Mouse (Mus musculus): ENCODE data around the gene 2310033P09Rik. TPM values are rescaled to one million over a fixed set of nuclear protein-coding genes. Genes with fewer than 3 reads are reported as not detected.

The 2310033P09Rik gene
- 10 to 100 TPM; 17.5 to 18.7 TPM for polyA plus RNA-seq (2017; shearing (Covaris generic))

GRCm38 (mm10) chr11:59208153-59208831 lies at the start of gene 2310033P09Rik:
2310033P09Rik (plus strand) TSS chr11:59208321.
- peak; percentile 73 for ATAC-seq

DNA sequence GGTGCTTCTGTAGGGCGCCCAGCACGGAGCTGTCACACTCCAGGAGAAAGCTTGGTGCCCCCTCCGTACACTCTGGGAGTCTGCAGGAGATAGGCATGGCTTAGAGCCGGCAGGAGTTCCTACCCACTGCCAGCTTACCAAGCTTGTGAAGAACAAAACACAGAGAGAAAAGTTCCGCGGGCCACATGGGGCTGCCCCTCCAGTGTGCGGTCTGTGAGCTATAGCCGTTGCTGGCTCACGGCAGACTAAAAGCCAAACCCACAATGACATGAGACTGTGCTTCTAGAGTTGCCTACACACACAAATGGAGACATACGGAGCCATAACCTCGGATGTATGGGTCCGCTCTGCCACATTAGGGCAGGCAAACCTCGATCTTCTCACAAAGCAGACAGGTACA lies 49.0 kb upstream of the 2310033P09Rik start:
- no peak for ATAC-seq

GRCm38 (mm10) chr11:59159558-59159957 lies 48.6 kb upstream of the 2310033P09Rik start:
- no peak for ATAC-seq

GRCm38 (mm10) chr11:59161398-59161797 lies 46.7 kb upstream of the 2310033P09Rik start:
- ATAC-seq = no peak

- peak; percentile 4 for ATAC-seq
Observed at GRCm38 (mm10) chr11:59162443-59163254, 45.5 kb upstream of the 2310033P09Rik start.

DNA sequence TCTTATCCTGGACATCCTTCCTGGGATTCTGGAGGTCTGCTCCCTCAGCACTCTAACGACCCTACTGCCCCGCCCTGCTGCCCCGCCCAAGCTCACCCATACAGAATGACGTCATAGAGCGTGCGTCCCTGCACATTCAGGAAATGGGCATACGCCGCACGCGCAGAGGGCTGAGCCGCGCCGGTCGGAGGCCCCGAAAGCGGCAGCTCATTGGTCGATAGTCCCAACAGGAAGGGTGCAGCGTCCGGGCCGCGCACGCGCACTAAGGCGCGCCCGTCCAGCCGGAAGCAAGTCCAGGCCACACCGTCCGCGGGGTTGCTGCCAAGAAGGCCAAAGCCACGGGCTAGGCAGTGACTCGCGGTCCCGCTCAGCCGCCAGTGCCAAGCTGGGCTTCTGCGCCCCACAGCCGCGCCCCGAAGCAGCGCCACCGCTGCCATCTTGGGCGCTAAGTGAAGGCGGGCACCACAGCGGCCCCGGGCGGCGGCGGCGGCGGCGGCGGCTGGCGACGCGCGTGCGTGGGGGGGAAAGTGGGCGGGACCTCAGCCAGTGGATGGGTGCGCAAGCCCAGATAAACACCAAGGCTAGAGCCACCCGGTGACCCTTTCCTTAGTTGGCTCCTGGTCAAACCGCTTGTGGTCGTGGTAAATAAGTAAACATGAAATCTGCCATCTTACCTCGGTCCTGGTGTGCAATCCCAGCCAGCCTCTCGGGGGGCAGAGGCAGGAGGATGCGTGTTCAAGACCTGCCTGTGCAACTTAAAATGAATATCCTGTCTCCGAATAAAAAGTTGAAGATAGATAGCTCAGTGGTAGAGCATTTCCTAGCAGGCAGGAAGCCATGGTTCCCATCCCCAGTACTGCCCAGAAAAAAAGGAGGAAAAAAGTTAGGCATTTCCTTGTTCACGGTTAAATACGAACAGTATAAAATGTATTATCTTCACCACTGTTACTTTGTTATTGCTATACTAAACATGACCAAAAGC lies 44.6 kb upstream of the 2310033P09Rik start, which contains the start of gene Iba57:
Gene Iba57, minus strand, starts transcription at position 485 of the 982 bp plus-strand sequence.
- peak; percentile 97 for ATAC-seq

- no peak for ATAC-seq
Observed at GRCm38 (mm10) chr11:59164384-59164783, 43.7 kb upstream of the 2310033P09Rik start.

GRCm38 (mm10) chr11:59165616-59166241 lies 42.4 kb upstream of the 2310033P09Rik start:
- ATAC-seq = no peak

DNA sequence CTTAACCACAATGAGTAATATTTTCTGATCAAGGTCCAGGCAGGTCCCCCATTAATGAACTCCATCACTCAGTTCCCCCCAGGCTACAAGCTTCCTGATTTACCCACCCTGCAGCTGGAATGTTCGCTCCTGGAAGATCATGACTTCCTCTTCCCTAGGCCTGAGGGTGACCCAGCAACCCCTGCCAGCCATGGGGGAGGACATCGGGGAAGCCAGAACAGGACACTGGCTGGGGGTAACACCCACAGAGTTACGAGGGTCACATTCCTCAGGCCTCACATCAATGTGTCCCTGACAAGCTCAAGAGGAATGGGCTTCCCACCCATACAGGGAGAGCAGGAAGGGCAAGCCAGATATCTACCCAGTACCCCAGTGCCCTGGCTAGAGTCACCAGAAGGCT lies 38.3 kb upstream of the 2310033P09Rik start:
- no peak for ATAC-seq

DNA sequence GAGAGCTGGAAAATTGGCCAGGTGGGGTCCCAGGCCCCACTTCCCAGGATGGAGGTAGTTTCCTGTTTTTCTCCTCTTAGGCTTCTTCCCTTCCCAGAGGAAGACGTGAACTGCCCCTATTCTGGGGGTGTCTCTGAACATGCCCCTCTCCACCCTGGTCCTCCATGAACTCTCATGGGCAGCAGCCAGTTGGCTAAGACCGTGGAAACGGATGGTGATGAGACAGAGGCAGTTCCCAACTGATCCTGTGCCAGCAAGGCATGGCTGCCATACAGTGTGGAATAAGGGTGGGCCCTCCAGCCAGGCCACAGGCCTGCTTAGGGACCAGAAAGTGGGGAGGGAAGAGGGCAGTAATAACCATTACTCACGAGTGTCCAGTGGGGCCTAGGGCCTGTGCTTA lies 37.6 kb upstream of the 2310033P09Rik start:
- ATAC-seq = no peak

- no peak for ATAC-seq
Observed at GRCm38 (mm10) chr11:59174189-59174838, 33.8 kb upstream of the 2310033P09Rik start.

- ATAC-seq = no peak
Observed at GRCm38 (mm10) chr11:59176475-59176874, 31.6 kb upstream of the 2310033P09Rik start.

GRCm38 (mm10) chr11:59176921-59177320 lies 31.2 kb upstream of the 2310033P09Rik start:
- ATAC-seq = no peak

DNA sequence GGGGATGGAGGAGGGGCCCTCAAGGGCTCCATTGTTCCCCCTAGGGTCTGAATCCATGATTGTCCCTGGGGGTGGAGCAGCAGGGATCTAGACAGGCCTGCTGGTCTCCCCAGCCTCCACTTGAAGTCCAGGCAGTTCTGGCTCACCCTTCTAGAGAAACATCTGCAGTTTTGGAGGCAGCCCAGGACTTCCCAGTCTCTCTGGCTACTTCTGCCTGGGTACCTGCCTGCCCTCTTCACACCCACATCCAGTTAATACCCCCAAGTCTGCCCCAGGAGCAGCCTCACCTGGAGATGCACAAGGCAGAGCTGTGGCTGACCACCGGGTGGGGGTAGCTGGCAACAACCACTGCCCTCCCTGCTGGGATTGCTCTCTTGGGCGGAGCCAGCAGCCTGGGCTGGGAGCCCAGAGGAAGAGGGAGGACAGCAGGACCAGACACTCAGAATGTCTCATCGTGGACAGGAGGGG lies 25.2 kb upstream of the 2310033P09Rik start, which contains the start of gene Gjc2:
Gene Gjc2, minus strand, starts transcription at position 350 of the 468 bp plus-strand sequence.
- no peak for ATAC-seq

- ATAC-seq = no peak
Observed at GRCm38 (mm10) chr11:59183821-59184220, 24.3 kb upstream of the 2310033P09Rik start.

DNA sequence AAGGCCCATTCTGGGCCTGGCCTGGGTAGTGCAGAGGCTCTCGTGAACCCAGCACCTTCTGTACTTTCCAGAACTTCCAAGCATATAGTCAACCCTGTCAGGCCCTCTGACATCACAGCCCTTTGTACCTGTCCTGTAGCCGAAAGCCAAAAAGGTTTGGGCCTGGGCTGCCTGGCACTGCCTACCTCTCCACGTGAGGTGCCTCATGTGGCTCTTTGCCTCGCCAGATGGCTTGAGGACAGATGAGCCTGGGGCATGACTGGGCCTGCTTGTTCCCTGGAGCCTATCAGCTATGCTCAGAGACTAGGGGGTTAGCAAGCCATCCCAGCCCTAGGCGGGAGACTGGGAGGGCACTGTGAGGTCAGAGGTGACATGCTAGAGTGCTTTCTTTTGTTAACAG lies 22.6 kb upstream of the 2310033P09Rik start:
- no peak for ATAC-seq

DNA sequence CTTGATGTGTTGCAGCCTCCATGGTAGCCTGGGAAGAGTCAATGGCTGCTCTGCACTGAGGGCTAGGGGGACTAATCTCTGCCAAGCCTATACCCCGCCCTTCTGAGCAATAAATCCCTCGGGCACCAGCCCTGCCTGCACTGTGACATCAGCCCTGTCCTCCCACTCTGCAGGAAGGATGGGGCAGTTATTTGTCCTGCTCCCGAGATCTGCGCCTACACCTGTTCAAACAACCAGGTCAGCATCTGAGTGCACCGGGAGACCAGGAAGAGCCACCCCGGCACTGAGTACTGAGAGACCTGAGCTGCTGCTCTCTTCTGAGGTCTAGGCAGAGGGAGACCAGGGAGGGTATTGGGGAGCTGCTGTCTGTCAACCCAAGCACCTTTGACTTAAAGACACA lies 20.4 kb upstream of the 2310033P09Rik start:
- no peak for ATAC-seq

DNA sequence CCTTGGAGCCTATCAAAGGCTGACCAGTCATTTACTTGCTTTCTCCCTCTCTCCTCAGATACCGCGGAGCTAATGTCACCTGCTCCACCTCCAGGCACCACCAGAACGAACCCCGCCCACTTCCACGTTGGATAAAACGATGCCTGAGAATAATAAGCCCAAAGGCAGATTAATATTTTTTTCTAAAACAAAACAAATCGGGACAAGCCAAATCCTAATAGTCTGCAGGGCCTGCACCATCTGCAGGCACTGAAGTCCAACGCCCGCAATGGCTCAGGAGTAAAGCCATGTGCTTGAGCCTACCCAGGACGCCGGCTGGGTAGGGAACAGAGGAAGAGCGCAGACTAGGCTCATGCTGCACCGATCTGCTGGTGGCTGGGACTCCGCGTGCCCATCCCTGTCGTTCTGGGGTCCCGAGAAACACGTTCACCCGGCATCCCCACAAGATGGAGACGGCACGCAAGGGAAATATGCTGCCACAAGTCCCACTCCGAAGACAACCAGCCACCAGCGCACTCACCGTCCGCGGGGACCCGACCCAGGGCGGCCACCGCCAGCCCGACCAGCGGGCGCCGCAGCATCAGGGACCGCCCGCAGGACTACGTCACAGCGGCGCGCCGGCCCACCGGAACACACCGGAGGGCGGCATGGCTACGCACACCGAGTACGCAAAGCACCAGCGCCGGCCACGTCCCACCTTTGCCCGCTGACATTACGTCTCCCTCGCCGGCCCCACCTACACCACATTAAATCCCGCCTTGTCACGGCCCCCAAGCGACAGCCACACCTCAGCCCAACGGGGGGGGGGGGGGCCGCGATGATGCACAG lies 16.7 kb upstream of the 2310033P09Rik start:
- peak; percentile 91 for ATAC-seq

DNA sequence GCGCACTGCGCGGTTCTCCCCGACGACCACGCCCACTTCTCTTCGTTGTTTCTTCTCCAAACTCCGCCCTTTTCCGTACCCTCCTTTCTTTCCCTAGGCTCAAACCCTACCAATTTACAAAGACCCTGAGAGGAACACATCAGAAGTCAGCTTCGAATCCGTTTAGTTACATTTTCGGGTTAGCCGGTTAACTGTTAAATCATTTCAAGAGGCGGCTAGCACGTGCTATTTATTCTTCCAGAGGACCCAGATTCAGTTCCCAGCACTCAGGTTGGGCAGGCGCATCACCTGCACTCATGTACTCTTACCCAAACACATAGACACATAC lies 16.1 kb upstream of the 2310033P09Rik start, which contains the start of gene Guk1:
Gene Guk1, minus strand, starts transcription at position 154 of the 328 bp plus-strand sequence.
- no peak for ATAC-seq

GRCm38 (mm10) chr11:59196230-59196629 lies 11.9 kb upstream of the 2310033P09Rik start:
- ATAC-seq = no peak
